Mouse (Mus musculus): ENCODE data around the gene Rhob. TPM values are rescaled to one million over a fixed set of nuclear protein-coding genes. Genes with fewer than 3 reads are reported as not detected.
A peak's percentile ranks its signal among the peaks of the same experiment; 100 is the strongest.

The Rhob gene
- total RNA-seq (2021), result 100 to 1,000 TPM; 165 to 172 TPM
- long read RNA-seq, experiment 1, transcript Rhob-201 (1 exons, 2,349 nt), result major isoform, 28 of 28 reads
- long read RNA-seq, experiment 1, partial matches to known transcripts, result 0 of 28 reads
- long read RNA-seq, experiment 1, other reads (novel, unspliced or antisense), result 0 of 28 reads
- long read RNA-seq, experiment 2, transcript Rhob-201 (1 exons, 2,349 nt), result major isoform, 16 of 16 reads
- long read RNA-seq, experiment 2, partial matches to known transcripts, result 0 of 16 reads
- long read RNA-seq, experiment 2, other reads (novel, unspliced or antisense), result 0 of 16 reads

DNA sequence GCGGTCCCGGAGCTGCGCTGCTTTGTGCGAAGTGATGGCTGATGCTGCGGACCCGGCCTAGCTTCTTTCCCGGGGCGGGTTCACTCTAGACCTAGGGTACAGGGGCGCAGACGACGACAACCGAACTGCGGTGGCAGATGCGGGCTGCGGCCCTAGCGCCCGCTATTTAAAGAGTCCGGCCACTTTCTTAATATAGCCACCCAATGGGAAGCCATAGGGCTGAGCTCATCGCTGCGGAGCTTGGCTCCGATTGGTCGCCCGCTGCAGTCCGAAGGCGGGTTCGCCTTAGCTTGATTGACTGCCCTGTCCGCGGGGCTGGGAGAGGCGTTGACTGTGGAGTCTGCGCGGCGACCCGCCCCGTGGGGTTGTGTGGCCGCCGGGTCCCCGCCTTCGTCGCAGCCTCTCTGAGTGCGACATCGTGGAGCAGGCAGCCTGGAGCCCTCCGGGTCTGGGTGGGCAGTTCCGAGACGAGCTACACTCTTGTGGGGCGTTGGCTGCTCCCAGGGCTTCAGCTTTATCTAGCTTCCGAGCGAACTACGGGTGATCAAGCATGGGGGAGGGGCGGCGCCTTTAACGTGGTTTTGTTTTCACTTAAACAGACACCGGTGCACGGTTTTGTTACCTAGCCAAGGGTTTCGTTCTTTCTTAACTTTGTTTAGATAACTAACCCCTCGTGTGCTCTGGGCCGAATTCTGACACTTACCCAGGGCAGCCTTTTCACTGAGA lies at the start of gene Rhob:
Rhob (minus strand) TSS at position 139 of the 726 bp plus-strand sequence.
- DNase-seq, result peak; percentile 98 to 99

DNA sequence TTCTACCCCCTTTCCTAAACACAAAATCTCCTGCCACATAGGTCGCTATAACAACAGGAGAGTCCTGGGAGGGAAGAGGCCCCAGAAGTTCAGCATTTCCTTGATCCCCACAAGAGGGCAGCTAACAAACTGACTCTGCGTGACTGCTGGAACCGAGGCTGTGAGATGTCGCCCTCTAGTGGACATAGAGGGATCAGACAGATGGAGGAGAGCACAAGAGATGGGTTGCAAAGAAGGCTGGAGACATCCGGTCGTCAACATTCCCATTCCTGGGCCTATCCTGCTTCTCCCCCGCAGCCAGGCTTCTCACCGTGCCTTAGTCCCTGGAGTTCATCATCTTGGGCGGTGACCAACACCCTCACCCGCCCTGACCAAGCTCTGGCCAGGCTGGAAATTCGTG lies 47.5 kb upstream of the Rhob start:
- peak; percentile 79 to 84 for DNase-seq

DNA sequence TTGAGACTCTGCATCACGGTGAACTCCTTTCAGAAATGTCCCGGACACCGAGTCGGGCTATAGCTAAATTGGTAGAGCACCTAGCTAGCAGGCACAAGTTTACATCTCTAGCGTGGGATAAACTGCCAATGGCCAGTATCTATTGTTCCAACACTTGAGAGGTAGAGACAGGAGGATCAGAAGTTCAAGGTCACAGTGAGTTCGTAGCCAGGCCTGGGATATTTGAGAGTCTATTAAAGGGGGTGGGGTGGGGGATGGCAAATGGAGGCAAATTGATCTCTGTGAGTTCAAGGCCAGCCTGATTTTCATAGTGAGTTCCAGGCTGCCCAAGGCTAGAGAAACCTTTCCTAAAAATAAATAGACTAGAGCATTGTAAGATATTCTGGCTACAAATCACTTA lies 47.0 kb upstream of the Rhob start:
- no peak for DNase-seq

DNA sequence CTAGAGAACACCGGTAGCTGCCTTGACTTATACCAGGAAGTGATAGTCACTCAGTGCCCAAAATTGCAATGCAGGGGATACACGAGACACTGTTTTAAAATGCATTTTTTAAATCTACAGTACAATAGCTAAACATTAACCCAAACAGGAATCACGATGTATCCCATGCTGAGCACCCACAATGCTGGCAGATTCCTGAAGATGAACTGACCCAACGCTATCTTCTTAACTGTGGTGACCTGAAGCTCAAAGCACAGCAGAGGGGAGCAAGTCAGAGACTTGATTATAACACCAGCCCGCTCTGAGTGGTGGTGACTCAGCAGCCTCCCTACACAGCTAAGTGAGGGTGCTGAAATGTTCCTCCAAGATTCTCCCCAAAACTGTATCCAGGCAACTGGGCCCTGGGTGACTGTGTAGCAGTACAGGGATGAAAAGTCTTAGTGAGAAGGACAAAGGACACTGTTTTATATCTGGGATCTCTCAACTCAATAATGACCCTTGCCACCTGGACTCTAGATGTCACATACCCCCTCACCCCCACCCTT lies 45.3 kb upstream of the Rhob start:
- DNase-seq, result no peak

DNA sequence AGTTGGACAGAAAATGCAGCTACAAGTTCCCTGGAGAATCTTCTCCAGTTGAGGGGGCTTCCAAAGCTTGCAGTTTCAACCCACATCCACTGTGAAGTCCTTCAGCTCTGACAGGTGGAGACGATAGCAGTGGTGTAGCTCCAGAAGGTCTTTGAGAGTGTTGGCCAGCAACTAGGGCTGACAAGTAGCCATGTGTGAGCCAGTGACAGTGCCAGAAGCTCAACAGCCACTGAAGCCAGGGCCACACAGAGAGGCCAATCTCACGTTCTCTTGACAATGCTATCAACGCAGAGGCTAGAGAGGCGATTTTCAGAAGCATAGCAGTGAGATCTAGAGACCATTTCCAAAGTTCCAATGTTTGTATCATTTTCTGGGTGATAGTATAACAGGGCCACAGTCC lies 42.6 kb upstream of the Rhob start:
- DNase-seq, result no peak

DNA sequence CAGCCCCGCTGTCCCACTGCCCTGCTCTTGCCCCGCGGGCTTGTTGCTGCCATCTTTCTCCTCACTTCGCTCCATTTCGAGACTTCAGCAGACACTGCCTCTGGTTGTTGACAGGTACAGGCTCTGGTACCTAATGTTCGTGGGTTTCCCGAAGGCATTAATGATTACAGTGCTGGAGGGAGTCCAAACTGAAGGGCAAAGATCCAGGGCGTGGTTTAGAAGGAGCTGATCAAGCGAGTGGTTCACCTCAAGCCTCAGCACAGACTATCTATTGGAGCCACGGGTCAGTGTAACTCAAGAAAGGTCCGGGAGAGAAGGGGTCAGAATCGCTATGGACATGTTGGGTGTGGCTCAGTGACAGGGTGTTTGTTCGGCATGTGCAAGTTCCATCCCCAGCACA lies 39.7 kb upstream of the Rhob start:
- DNase-seq, result no peak

DNA sequence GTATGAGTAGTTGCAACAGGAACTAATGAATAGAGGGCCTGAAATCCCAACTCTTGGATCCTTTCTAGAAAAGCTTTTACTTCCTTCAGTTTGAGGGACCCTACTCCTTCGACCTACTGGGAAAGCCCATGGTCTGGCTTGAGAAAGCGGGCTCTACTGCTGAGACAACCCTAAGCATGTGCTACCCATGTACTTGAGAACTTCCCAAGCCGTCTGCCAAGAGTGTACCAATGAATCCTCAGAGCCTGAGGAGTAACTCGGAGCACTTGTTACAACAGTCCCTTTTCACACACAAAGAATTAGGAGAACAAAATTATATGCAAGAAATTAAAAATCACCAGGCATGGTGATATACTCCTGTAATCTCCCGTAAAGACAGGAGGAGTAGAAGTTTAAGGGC lies 37.5 kb upstream of the Rhob start:
- DNase-seq, result no peak

DNA sequence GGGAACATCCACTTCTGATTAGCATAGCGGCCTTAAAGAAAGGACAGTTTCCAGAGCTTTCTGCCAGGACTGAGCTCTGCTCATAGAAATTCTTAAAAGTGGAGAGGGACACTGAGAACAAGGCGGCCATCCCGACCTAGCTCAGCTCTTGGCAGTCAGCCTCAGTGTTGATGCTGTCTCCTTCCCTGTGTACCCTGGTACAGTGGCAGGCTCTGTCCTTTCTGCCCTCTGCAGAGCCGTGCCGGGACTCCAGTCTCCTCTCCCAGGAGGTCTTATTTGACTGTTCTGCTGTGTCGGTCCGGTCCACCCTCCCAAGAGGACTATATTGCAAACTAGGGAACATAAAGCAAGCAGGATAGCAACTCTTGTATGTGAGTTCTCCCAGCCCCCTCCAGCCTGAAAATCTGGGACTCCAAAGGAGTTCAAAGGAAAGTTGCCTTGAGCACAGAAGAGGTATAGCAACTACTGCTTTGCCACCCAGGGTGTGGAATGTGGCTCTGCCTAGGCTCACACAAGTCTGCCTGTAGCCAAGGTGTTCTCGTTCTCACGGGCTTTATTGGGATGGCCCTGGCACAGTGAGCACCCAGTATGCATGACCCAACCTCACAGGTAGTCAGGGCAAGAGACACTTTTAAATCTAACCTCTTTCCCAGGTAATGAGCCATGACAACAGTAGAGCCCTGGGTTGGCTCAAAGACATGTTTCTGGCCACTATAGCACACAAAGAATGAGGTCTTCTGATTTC lies 36.6 kb upstream of the Rhob start:
- DNase-seq, result peak in 1 of 2 experiments; percentile 17

DNA sequence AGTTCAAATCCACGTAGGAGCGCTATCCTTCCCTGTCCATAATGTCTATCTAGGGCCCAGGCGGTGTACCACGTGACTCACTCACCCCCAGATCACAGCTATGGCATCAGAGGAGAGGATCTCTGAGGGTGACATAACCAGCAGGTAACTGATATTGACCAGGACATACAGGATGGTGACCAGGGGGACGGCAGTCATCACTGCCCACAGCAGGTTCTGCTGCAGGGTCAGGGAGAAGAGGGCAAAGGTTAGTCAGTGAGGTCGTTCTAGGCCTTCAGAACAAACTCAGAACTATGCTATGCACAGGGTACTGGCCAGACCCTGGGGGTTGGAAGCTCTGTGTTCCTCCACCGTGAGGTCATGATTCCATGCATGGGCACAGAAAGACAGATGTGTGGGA lies 35.8 kb upstream of the Rhob start:
- DNase-seq, result no peak

DNA sequence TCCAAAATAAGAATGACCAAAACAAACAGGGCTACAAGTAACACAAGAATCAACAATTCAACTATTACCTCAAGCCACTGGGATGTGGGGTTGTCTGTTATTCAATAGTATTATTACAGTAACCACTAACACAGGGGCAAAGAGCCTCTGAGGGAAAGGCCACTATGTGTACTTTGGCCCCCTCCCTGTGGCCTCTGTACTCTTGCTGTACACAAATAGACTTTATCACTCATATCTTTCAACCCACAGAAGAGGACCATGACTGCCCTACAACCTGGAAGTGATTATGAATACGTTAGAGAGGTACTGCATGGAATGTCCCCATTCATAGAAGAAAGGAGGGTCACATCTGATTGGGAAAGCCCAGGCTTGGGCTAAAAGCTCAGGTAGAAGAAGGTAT lies 35.1 kb upstream of the Rhob start:
- DNase-seq, result no peak

DNA sequence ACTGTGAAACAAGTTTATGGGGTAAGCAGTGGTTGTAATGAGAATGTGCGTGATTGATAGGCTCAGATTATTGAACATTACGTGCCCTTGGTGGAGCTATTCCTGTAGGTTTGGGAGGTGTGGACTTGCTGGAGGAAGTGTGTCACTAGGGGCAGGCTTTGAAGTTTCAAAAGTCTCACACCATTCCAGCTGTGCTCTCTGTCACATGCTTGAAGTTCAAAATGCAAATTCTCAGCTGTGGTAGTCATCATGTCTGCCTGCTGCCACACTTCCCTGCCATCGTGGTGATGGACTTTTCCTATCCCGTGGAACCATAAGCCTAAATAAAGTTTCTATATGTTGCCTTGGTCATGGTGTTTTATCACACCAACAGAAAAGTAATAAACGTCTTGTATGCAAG lies 28.0 kb upstream of the Rhob start:
- DNase-seq, result no peak

DNA sequence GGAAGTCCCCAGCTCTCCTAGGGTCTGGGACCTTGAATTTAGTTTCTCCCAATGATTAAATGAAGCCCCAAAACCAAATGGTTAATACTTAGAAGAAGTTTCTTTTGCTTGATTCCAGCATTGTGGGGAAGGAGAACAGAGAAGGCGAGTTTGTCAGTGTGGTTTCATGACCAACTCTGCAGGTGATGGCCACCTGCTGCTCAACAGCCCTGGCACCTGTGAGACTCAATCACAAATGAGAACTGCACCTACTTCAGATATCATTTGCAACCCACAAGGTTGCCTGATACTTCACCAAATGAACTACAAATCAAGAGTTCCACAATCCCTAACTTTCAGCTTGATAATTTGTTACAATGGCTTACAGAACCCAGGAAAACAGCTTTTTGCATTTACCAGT lies 27.4 kb upstream of the Rhob start:
- DNase-seq, result no peak

DNA sequence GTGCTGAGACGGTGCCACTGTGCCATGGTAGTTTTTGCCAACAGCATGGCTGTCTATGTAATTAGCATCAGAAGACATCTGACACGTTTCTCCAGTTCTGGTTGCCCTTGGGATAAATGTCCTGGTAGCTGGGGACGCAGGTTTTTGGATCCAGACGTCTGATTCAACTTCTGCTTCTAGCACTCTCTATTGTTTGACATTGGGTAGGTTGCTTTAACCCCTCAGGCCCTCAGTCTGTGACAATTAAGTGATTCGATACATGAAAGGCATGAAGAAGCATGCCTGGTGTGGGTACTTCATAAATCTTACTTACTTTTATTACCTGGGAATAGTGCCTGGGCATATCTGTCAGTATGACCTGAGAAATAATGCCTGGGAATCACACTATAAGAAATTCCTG lies 24.3 kb upstream of the Rhob start:
- no peak for DNase-seq

DNA sequence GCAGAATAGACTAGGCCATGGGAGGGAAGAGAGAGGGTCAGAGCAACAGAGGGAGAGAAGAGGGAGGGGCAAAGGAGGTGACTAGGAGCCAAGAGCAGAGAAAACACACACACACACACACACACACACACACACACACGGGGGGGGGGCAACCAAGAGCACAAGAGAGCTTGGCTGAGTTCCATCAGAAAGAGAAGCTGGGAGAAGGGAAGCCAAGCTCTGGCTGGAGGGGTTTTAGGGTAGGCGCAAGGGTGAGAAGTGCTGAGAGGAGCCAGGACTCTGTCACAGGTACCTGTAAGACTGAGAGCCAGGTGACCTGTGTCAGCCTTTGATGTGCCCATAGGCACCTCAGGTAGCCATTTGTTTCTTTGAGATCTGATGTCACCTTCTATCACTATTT lies 22.9 kb upstream of the Rhob start:
- no peak for DNase-seq

DNA sequence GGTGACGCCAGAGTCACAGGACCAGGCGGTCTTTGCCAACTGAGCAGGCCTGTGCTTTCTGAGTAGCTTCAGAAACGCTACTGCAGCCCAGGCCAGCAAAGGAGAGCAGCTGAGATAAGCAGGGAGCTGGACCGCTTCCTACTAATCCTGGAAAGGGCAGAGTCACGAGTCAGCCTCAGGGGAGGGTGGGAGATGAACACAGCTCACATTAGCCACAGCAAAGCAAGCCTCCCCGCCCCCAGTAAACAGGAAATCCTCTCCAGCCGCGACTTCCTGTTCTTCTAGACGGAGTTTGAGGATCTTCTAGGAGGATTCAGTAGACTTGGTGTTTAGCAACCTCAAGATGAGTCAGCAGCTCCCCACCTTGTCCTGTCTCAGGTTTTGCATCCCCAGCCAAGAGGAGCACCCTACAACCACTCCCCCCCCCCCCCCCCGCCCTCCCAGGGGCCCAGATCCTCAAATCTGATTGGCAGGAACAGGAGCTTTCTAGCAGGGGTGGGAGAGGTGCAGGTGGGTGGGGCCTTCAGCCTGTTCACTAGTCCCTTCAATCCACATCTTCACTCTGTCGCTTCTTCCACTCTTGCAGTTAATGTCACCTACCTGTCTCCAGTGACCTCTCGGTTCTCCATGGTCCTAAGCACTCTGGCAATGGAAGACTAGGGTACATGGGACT lies 21.7 kb upstream of the Rhob start:
- peak; percentile 91 to 96 for DNase-seq

DNA sequence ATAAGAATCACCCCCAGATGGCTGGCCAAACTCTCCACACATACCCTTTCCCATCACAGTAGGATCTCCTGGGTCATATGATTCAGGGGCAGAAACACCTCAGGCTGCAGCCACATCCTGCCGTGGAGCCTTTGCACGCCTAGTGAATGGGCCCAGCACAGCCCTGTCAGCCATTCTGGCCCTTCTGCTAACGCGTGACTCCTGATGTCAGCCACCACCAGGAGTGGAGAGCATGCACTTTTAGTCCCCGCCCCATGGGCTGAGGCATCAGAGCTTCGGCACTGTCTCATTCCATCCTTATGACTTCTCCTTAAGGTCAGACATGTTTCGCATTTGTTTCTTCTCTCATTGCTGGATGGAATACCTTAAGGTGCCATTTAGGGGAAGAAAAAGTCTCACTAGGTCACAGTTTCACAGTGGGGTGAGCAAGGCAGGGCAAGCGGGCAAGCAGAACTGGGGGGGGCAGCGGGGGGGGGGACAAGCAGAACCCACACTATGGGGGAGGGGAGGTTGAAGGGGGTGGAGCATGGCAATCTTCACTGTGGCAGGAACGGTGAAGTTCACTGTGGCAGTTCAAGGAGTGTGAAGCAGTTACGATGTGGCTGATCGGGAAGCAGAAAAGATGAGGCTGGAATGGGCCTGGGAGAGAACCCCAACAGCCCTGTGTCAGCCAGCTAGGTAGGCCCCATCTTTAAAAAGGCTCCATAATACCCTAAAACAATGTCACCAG lies 19.8 kb upstream of the Rhob start:
- peak in 1 of 2 experiments; percentile 63 for DNase-seq

DNA sequence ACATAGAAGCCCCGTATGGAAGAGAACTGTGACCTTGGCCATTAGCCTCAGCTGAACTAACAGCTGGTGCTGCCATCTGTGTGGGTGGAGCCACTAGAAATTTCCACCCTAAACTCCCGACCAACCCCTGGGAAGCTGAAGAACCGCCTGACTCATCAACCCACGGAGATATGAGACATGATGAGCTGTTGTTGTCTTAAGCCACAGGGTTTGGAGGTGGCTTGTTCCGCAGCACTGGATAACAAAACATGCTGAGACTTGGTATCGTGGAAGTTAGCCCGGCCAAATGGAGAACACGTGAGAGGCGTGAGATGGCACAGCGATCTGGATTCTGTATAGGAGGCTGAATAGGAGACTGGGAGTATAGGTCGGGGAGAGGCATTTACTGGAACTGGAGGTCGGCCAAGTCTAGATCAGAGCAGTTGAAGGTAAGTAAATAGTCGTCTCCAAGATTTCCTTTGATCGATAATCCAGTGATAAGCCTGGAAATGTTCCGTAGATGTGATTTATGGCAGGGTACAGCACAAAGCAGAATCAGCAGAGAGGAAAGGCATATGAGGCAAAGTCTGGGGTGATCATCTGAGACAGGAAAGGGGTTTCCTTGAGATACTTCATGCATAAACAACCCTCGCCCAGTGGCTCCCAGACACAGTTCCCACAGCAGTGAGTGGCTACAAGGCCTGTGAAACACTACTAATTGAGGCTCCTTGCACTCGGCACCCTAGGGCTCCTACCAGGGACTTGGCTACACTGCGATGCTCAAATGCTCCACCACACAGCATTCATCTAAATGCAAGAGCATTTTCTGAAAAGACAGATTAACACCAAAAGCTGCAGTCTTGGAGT lies 11.5 kb upstream of the Rhob start:
- DNase-seq, result peak; percentile 48 to 72

DNA sequence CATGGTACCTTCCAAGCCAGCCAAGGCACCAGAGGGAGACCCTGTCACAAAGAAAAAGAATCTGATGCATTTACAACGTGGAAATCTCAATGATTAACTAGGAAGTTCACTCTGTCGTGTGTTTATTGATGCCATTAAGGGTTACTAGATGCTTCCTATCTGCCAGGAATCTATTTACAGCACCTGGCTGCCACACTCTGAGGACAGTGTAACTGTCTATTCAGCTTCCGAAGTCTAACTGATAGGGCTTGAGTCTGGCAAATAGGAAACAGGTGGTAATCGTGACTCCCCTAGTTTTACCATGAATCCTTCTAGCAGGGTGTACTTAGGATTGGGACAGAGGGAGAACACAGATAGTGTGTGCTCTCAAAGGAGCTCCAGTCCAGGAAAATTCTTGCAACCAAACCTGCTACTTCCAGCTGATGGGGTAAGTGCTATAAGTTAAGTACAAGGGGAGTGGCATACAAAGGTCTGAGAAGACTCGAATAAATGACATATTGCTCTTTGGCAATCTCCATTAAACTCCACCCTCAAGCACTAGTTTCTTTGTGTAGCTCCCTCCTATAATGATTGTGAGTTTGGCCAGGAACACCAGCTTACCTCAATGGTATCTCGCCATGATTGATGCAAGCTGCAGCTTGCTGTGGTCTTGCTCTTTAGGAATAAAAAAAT lies 10.6 kb upstream of the Rhob start:
- DNase-seq, result no peak

DNA sequence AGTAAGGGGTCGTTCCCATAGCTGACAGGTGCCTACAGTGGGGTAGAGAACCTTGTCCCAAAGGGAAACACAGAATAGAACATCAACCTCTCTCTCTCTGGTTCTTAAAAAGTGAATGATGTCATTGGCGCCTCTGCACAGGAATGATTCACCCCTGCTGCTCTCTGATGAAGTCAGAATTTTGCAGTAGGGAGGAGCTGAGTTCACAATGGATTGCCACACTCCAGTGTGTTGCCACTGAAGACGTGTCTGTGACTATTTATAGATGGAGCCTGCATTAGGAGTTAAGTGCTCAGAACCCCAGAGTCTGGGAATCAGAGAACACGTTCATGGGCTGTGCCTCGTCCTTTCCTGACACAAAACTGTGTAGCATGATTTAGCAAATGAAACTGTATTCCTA lies 9.9 kb upstream of the Rhob start:
- DNase-seq, result peak; percentile 53 to 70
